Mouse (Mus musculus) spleen, postnatal 10 days (tissue): ENCODE data around the gene Comp.

ENCODE experiments used
- DNase-seq, 2 experiments: peaks; one replicate each; pipeline ENCODE4 v3.0.0; 2021 to 2022; ENCODE audit warnings: low spot score in 2 of 2

Gene Comp

DNA sequence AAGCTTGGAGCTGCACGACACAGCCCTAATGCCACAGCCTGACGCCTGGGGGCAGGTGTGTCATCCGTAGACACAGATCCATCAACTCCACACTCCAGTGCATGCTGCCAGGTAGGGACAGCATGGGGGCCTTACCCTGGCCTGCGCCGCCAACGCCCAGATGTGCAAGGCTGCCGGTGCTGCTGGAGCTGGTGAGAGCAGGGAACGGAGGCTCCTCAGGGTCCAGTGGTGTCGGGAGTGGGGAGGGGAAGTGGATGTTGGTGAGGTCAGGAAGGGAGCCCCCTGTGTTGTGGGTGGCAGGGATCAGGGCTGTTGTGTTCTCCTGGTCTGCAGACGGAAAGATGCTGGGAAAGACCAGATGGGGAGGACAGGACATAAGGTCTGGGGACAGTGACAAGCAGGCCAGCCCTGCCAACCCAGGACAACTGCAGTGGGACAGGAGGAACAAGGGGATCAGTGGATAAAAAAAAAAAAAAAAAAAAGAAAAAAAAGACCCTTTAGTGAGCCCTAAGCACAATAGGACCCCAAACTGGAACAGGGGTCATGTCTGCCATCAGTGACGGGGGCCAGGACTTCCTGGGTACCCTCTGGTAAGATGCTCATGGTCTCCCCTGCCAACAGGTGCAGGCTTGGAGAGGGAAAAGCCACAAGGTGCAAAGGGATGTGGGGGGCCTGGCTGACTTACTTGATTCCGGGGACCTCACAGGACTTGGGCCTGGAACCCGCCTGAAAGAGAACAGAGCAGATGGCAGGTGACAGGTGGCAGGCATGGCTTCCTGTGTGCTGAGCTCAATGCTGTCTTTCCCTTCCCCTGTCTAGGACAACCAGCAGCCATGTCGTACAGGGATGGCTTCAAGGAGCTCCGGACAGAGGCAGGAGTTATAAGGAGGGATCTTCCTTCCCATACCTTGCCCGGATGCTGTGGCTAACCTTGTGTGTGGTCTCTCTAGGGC is 24.5 kb downstream of the Comp start:
- no peak for DNase-seq

DNA sequence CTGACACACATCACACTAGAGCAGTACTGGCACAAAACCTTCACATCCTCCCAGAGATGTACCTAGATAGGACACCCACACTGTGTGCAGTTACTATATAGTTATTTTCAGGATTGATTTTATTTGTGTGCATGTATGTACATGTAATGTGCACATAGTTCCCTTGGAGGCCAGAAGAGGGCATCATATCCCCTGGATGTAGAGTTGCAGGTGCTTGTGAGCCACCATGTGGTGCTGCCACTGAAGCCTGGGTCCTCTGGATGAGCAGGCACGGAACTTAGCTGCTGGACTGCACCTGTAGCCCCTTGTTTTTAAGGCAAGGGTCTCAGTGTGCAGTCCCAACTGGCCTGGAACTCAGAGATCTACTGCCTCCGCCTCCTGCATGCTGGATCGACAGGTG is 30.9 kb downstream of the Comp start:
- DNase-seq: no peak

DNA sequence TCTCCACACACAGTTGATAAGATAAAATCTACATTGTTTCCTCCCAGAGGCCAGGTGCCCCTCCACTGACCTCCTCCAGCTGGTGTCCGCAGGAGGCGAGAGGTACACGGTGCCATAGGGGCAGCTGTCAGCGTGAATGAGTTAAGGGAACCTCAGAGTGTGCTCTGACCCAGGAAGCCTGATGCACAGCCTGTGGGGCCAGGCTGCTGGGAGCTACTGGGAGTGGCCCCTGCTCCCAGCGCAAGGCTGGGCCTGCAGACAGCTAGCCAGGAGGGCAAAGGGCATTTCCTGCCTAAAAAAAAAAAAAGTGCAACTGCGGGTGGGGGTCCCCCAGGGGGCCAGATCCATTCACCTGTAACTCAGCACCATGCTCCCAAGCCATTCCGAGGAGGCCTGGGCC is 31.8 kb downstream of the Comp start:
- no peak for DNase-seq

DNA sequence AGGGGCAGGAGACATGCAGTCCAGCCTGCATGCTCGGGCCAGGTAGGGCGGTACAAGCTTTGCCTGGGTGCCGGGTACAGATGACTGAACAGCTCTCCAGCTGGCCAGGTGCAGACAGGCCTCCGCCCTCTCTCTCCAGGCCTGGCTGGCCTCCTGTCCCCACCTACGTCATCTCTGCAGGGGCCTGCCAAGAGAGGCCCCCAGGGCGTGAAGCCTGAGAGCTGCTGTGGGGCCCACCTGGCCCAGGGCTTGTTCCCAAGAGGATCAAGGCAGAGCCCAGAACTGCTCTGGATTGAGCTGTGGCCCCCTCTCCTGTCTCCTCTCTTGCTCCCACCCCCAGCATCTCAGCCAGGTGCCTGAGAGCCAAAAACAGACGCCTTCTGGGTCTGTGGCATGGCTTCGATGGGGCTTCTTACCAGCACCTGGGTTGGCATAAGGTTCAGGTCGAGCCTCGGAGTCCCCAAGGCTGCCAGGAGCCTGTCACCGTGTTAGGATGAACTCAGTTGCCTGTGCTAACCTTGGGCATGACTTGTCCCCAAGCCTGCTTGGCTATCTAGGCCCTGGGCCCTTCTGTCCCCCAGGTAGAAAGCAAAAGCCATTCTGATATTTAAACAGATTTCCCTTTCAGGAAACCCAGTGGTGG is 33.2 kb downstream of the Comp start:
- no peak for DNase-seq

DNA sequence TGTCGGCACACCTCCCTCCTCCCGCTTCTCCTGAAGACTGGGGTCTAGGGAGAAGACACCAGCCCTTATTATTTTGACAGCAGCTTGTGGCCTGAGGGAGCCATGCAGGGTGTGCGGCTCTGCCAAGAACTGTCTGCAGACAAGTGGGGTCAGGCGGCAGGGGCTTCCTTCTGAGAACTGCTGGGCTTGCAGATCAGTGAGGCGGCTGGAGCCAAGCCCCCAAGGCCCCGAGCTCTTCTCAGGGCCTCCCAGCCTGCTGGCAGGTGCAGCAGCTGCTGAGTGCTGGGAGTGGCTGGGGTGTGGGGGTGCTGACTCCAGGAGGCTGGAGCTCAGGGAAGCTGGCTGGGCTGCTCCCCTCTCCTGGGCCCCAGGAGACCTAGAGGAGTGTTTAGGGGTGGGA is 34.9 kb downstream of the Comp start:
- DNase-seq: no peak

DNA sequence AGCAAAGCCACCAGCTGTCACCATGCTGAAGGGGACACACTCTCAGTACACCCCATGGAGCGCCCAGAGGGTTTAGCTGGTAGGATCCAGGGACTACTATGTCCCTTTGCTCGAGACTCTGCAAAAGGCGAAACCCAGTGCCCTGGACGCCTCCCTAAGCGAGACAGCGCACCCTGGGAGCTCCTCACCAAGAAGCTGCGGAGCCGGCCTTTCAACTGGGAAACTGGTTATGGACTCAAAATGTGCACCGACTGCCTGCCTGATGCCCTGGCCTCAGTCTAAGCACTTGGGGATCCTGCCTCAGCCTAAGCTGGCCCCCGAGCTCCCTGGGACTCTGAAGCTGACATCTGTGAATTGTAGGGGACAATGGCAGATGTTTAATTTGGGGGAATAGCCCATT is 35.7 kb downstream of the Comp start:
- no peak for DNase-seq

DNA sequence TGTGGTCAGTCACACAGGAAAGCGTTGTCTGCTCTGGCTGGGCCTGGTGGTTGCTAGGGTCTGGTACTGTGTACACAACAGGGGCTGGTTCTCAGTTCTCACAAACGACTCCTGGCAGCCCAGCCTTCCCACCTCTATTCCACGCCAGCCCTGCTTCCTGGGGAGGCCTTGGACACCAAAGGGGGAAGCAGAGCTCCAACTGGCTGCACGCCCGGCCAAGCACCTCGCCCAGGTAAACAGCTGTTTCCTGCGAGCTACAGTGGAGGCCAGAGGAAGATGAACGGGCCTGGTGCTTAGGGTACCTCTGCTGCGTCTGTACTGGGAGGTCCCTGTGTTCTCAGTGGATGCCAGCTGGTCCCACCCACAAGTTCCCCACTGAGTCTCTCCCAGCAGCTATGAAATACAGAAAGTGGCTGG is 36.1 kb downstream of the Comp start:
- no peak for DNase-seq

DNA sequence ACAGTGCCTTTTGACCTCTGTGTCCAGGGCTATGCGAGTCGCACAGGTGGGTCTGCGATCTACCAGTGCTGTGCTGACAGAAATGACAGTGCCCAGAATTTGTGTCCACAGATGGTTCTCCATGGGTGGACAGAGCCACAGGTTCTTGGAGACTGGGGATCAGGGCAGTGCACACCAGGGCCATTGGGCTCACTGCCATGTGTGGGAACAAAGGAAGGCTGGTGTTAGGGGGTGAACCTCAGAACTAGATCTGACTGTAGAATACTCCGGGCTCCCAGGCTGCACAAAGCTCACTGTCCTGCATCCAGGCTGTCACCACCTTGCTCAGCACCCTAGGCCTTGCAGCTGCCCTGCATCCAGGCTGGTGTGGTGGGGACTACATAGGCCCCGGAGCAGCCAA is 36.9 kb downstream of the Comp start:
- no peak for DNase-seq

DNA sequence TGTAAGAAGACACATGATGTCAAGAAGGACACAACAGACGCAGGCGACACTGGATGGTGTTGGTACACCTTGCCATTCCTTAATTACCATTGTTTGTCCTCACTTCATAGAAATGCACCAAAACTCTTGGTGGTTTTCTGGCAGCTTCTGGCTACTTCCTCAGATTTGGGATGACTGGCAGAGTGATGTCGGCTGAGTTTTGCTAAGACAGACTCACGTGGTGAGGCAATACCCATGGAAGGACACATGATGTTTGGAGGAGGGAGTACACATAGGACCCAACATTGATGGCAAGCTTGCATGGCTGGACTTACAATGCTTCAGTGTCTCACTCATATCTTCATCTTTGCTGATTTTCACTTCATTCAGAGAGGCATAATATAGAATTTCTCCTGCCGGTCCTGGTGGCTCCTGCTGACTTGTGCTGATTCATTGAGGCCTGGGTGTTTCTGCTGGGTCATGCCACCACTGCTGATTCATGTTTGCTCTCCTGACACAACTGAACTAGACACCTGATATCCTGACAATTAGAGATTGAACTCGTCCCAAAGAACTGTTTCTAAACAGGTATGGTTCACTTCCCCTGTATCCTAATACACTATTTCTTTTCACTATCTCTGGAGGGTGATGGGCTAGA is 41.1 kb downstream of the Comp start:
- DNase-seq: peak in 1 of 2 experiments; percentile 45

DNA sequence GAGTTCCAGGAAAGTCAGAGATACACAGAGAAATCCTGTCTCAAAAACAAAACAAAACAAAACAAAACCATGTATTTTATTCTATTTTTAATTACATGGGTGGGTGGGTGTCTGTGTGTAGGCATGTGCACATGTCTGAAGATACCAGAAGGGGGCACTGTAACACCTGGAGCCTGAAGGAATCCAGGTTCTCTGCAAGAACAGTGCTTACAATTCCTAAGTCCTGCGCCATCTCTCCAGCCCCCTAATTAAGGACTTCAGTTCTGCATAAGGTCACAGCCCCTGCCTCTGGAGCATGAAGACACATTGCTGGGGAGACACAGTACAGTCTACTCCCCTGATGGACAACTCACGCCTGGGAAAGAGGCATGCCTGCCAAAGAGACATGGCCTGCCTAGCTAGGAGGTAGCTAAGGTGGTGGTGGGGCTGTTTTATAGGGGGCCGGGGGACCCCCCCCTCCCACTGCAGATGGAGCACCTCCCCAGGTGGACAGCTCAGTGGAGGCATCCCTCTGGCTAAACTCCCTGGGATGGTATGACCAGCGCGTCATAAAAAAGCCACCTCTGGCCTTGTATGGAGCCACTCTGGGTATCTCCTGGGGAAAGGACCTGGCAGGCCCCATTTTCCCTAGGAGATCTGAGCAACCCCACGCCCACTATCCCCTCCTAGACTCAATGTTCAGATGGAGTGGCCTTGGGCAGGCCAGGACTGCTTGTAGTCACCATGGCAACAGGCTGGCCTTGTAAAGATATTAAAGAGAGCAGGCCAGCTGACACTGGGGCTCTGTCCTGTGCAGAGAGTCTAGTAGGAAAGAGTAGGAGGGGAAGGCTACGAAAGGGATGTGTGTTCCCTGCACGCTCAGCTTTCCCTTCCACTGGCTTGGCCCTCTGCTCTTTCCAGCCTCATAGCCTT is 42.4 kb downstream of the Comp start:
- peak; percentile 26 to 50 for DNase-seq

DNA sequence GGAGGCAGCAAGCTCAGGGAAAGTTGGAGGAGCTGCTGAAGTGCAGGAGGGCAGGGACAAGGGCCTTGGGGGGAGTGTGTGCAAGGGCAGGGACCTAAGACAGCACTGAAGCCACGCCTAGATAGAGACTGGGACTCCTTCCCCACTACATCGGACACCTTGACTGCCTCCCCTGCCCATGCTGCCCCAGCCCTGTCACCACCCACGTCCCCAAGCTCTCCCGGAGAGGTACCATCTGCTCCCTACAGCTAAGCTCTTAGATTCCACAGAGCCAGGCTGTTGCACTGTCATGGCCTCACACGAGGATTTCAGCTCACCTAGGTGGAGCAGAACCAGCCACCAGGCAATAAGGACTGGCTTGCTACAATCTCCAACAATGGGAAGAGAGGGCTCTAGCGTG is 43.6 kb downstream of the Comp start:
- DNase-seq: no peak

DNA sequence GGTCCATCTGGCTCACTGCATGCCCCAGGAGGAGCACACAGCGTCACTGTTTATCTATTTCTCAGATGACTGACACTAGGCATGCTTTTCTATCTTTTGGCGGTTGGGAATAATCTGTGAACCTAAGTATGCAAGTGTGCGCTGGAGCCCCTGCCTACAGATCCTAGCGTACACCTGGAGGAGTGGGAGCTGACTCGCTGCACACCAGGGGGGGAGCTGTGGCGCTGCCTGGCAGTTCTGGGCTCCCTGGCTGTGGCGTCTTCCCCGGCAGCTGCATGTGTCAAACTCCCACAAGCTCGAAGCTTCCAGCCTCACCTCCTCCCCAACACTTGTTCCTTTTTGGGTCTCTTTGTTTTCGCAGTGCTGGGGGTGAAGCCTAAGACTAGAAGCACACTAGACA is 44.6 kb downstream of the Comp start:
- no peak for DNase-seq

DNA sequence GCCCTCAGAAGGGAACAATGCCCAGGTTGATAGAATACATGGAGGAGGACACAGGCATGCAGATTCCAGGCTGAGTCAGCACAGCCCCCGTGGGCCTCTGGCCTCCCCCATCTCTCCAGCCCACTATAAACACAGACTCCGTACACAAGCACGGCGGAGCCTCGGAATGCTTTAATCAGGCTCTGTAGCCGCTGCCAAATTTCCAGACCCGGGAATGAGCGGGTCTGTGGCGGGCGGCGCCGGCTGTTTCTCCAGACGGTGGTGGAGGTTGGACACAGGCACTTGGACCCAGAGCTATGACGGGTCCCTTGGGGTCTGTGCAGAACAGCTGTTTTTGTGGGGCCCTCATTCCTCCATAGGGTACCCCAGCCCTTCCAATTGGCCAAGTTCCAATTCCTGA is 45.6 kb downstream of the Comp start:
- no peak for DNase-seq

DNA sequence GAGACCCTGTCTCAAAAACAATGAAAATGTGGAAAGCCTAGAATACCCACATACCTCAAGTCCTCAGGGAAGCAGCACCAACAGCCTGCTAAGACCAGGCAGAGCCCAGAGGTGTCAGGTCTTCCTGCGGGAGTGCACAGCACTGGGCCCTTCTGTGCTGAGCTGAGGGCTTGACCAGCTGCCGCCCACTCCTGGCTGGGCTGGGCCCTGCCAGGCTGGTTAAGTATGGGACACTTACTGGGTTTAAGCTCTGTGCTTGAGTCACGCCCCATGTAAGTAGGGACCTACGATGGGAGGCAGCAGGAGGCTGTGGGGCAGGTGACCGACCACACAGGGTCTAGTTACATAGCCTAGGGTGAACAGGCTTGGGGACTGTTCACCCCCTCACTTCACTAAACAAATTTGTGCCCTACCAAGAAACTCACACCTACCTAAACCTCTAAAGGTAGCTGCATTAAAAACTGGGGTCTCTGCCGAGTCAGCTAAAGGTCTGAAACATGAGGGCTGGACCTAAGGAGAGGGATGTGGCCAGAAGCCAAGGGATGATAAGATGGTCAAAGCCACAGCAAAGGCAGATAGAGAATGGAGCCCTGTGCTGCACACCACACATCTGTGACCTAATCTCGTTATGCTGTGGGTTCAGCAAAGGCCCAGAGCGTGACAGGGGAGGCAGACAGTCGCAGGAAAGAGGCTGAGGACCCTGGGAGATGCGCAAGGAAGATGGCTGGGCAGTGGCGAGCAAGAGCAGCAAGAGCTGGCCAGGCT is 46.7 kb downstream of the Comp start:
- no peak for DNase-seq

DNA sequence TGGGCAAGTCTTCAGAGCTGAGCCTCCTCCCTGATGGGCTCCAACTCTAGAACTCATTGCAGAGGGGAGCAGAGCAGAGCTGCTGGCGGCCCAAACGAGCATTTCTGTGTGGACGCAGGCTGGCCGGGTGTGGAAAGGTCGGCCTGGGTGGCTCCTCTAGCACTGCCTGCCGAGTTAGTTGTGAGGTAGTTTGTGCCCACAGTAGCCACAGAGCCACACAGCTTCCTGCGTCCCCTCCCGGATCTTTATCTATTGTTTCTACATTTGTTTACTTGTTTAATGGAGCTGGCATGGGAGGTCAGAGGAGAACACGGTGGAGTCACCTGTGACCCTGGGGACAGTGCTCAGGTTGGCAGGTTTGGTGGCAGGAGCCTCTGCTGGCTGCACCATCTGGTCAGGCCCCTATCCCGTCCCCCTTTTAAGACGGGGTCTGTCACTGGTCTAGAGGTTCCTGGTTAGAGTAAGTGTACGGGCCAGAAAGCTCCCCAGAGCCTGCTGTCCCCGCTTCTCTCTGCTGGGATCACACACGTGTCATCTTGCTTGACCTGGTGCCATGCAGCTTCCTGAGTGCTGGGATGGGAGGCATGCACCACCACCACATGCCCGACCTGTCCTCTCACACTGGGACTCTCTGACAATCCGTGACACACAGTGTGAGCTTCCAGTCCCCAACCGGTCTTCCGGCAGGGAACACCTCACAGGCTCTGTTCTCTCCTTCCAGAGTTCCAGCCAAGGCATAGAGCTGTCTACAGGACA is 48.2 kb downstream of the Comp start:
- DNase-seq: no peak

DNA sequence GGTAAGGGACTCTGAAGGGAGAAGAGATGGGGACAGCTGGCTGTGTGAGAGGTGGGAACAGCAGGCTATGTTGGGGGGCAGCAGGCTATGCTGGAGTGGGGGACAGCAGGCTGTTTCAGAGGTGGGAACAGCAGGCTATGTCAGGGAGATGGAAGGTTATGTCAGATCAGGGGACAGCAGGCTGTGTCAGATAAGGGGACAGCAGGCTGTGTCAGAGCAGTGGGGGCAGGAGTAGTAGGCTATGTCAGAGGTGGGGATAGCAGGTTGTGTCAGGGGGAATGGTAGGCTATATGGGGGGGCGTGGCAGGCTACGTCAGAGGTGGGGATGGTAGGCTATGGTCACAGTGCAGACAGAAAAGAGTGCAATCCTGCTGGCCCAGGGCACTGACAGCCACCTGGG is 49.4 kb downstream of the Comp start:
- DNase-seq: no peak

DNA sequence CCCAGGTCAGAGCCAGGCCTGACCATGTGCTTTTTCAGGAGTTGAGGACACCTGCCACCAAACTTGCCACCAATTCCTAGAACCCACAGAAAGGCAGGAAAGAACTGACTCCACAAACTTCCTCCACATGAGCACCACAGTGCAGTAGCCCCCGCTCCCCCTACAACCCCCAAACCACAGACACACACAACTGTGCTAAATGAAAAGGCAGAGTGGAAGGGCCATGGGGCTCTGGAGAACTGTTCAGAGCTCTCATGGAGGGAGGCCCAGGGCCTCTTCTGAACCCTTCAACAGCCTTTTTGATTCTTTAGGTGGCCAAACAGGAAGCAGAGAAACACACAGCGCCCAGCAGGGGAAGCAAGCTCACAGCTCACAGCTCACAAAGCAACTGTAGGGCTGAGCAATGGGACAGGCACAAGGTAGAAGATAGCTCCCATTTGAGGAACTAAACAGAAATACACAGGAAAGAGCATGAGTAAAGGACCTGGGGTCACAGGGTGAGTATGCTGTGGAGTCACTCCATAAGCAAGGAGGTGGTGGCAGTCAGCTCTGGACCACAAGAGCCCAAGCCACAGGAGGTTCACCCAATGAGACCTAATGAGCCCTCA is 53.0 kb downstream of the Comp start:
- peak in 1 of 2 experiments; percentile 36 for DNase-seq

DNA sequence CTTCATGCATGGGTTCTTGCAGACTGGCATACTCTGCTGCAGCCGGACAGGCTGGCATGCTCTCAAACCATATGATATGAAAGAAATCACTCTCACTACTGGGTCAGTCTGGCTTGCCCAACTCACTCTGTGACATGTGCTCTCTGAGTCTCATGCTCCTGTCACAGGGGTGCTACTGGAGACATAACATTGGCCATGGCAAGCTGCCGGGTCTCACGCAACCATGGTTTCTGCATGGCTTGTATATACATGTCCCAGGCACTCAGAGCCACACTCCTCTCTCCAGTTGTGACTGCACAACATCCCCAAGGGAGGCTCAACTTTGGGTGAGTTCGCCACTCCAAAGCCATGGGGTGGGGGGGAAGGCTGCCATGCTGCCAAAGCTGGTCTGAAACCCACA is 57.9 kb downstream of the Comp start:
- no peak for DNase-seq
